Mouse (Mus musculus) 416B (cell line): Measurements from ENCODE around the gene Fgf15.

Experiments
- DNase-seq: peaks from one replicate; pipeline ENCODE4 v3.0.0; 2011; ENCODE audit warnings: low read depth

The Fgf15 gene

GRCm38 (mm10) chr7:144896294-144897218 is at the start of gene Fgf15:
Gene Fgf15 (plus strand): TSS chr7:144896531.
- no peak for DNase-seq

- no peak for DNase-seq
Measured at GRCm38 (mm10) chr7:144847067-144847466, 49.3 kb upstream of the Fgf15 start, which contains the start of gene Fgf4. Gene Fgf4 (plus strand): TSS chr7:144847367.

GRCm38 (mm10) chr7:144851321-144851720 is 45.0 kb upstream of the Fgf15 start:
- DNase-seq = no peak

GRCm38 (mm10) chr7:144854966-144855365 is 41.4 kb upstream of the Fgf15 start:
- no peak for DNase-seq

GRCm38 (mm10) chr7:144857158-144857557 is 39.2 kb upstream of the Fgf15 start:
- DNase-seq = peak; percentile 69

- DNase-seq = no peak
Measured at GRCm38 (mm10) chr7:144857826-144858342, 38.4 kb upstream of the Fgf15 start.

GRCm38 (mm10) chr7:144858702-144859101 is 37.6 kb upstream of the Fgf15 start:
- DNase-seq = no peak

GRCm38 (mm10) chr7:144861056-144861768 is 35.1 kb upstream of the Fgf15 start:
- DNase-seq = no peak

- DNase-seq = no peak
Measured at GRCm38 (mm10) chr7:144861769-144862070, 34.6 kb upstream of the Fgf15 start.

GRCm38 (mm10) chr7:144862126-144862525 is 34.2 kb upstream of the Fgf15 start:
- no peak for DNase-seq

GRCm38 (mm10) chr7:144862712-144863111 is 33.6 kb upstream of the Fgf15 start:
- no peak for DNase-seq

GRCm38 (mm10) chr7:144863196-144863595 is 33.1 kb upstream of the Fgf15 start:
- DNase-seq = no peak

- no peak for DNase-seq
Measured at GRCm38 (mm10) chr7:144864160-144864670, 32.1 kb upstream of the Fgf15 start.

- no peak for DNase-seq
Measured at GRCm38 (mm10) chr7:144867161-144867560, 29.2 kb upstream of the Fgf15 start.

GRCm38 (mm10) chr7:144867602-144868001 is 28.7 kb upstream of the Fgf15 start:
- DNase-seq = no peak

GRCm38 (mm10) chr7:144872420-144872819 is 23.9 kb upstream of the Fgf15 start:
- peak; percentile 20 for DNase-seq

GRCm38 (mm10) chr7:144873160-144873559 is 23.2 kb upstream of the Fgf15 start:
- no peak for DNase-seq

- DNase-seq = no peak
Measured at GRCm38 (mm10) chr7:144874226-144874625, 22.1 kb upstream of the Fgf15 start.

- DNase-seq = no peak
Measured at GRCm38 (mm10) chr7:144878401-144878800, 17.9 kb upstream of the Fgf15 start.

GRCm38 (mm10) chr7:144883106-144883505 is 13.2 kb upstream of the Fgf15 start:
- DNase-seq = no peak

GRCm38 (mm10) chr7:144887672-144888071 is 8.7 kb upstream of the Fgf15 start:
- DNase-seq = peak; percentile 54

- no peak for DNase-seq
Measured at GRCm38 (mm10) chr7:144888564-144889299, 7.6 kb upstream of the Fgf15 start.
